Mouse (Mus musculus) layer of hippocampus, postnatal 36 days (tissue): ENCODE measurements around the gene Dxo. TPM values are rescaled to one million over a fixed set of nuclear protein-coding genes. Genes with fewer than 3 reads are reported as not detected.

Experiments
- DNase-seq, 2 experiments: peaks; one replicate each; pipeline ENCODE4 v3.0.0; 2022
- microRNA-seq, 2 experiments: library from miRNA; unstranded; fragments of <30 nt; microRNA quantifications; one replicate each; pipeline ENCODE4 v1.2.0; 2021
- total RNA-seq, 2 experiments: library from RNA; stranded (reverse); gene quantifications; 2 replicates each; pipeline ENCODE4 v1.2.3; 2021

Dxo gene
- total RNA-seq, 2 experiments from 2014 or later, result 37.1 to 43.9 TPM

- no peak for DNase-seq
Observed at GRCm38 (mm10) chr17:34881683-34882310, 45.0 kb downstream of the Dxo start, which contains the start of gene Gm20547. Gm20547 (minus strand) TSS chr17:34882042.

GRCm38 (mm10) chr17:34883332-34883731, 46.5 kb downstream of the Dxo start:
- DNase-seq, result no peak

GRCm38 (mm10) chr17:34884704-34885103, 47.9 kb downstream of the Dxo start:
- no peak for DNase-seq

- no peak for DNase-seq
Observed at GRCm38 (mm10) chr17:34885615-34886014, 48.8 kb downstream of the Dxo start.

- no peak for DNase-seq
Observed at GRCm38 (mm10) chr17:34887942-34888341, 51.1 kb downstream of the Dxo start.

Small RNAs within 50 kb of the gene (microRNA-seq; reads per million reads assigned to microRNA genes)
- gene Mir6970 (1.1 to 2.1 reads per million in 2 experiments), gene Mir6971 (5.1 to 8.0 reads per million in 2 experiments), gene Mir6972 (0 reads per million in 2 experiments)

Other genes with a start within 250 kb of the Dxo start
- gene Gpsm3, start 247.2 kb upstream of the Dxo start, total RNA-seq, result 1 to 10 TPM; 2.1 to 2.2 TPM
- 10 to 100 TPM; 63.0 to 63.9 TPM for gene Pbx2, start 245.8 kb upstream of the Dxo start, total RNA-seq
- gene Ager, start 239.2 kb upstream of the Dxo start, total RNA-seq, result under 1 TPM; 0.60 to 0.94 TPM
- gene Rnf5, start 233.3 kb upstream of the Dxo start, total RNA-seq, result 10 to 100 TPM; 79.4 to 87.3 TPM
- 100 to 1,000 TPM; 159 to 169 TPM for gene Agpat1, start 232.8 kb upstream of the Dxo start, total RNA-seq
- gene Egfl8, start 221.0 kb upstream of the Dxo start, total RNA-seq, result 1 to 10 TPM; 1.8 to 2.0 TPM
- 10 to 100 TPM; 44.4 to 50.8 TPM for gene Ppt2, start 208.5 kb upstream of the Dxo start, total RNA-seq
- gene Prrt1, start 207.5 kb upstream of the Dxo start, total RNA-seq, result 100 to 1,000 TPM; 317 to 352 TPM
- gene Fkbpl, start 192.3 kb upstream of the Dxo start, total RNA-seq, result 10 to 100 TPM; 17.9 to 18.0 TPM
- 100 to 1,000 TPM in 1 of 2 experiments, 10 to 100 TPM in 1; 89.9 to 101 TPM for gene Atf6b, start 189.9 kb upstream of the Dxo start, total RNA-seq
- gene Tnxb, start 166.5 kb upstream of the Dxo start, total RNA-seq, result 10 to 100 TPM in 1 of 2 experiments, 1 to 10 TPM in 1; 9.9 to 10.7 TPM
- gene C4b, start 93.1 kb upstream of the Dxo start, total RNA-seq, result 10 to 100 TPM; 15.7 to 22.6 TPM
- gene Cyp21a1, start 32.5 kb upstream of the Dxo start, total RNA-seq, result under 1 TPM in 1 of 2 experiments, not detected in 1; 0.32 TPM
- gene Stk19, start 74 bp upstream of the Dxo start, total RNA-seq, result 10 to 100 TPM; 54.9 to 61.0 TPM
- gene Skiv2l, start 13.2 kb downstream of the Dxo start, total RNA-seq, result 10 to 100 TPM; 69.5 to 72.4 TPM
- gene Nelfe, start 13.4 kb downstream of the Dxo start, total RNA-seq, result 10 to 100 TPM; 29.2 to 32.1 TPM
- under 1 TPM in 1 of 2 experiments, not detected in 1; 0.23 TPM for gene Cfb, start 25.5 kb downstream of the Dxo start, total RNA-seq
- gene Zbtb12, start 42.5 kb downstream of the Dxo start, total RNA-seq, result 1 to 10 TPM; 6.9 to 8.0 TPM
- gene Gm20547, start 45.0 kb downstream of the Dxo start, total RNA-seq, result not detected
- 1 to 10 TPM in 1 of 2 experiments, under 1 TPM in 1; 0.22 to 2.0 TPM for gene C2, start 61.2 kb downstream of the Dxo start, total RNA-seq
- gene Ehmt2, start 61.5 kb downstream of the Dxo start, total RNA-seq, result 100 to 1,000 TPM; 175 to 182 TPM
- gene Slc44a4, start 77.4 kb downstream of the Dxo start, total RNA-seq, result under 1 TPM in 1 of 2 experiments, not detected in 1; 0.28 TPM
- 10 to 100 TPM; 37.6 to 41.2 TPM for gene Neu1, start 94.2 kb downstream of the Dxo start, total RNA-seq
- gene Hspa1b, start 122.2 kb downstream of the Dxo start, total RNA-seq, result 10 to 100 TPM; 28.0 to 35.6 TPM
- not detected for gene Gm20481, start 132.9 kb downstream of the Dxo start, total RNA-seq
- gene Hspa1a, start 135.1 kb downstream of the Dxo start, total RNA-seq, result 10 to 100 TPM; 19.1 to 26.6 TPM
- under 1 TPM; 0.42 to 0.48 TPM for gene Hspa1l, start 135.7 kb downstream of the Dxo start, total RNA-seq
- gene Lsm2, start 144.8 kb downstream of the Dxo start, total RNA-seq, result 10 to 100 TPM; 17.3 to 19.1 TPM
- gene Vars, start 164.0 kb downstream of the Dxo start, total RNA-seq, result 10 to 100 TPM; 45.1 to 50.1 TPM
- gene Vwa7, start 179.6 kb downstream of the Dxo start, total RNA-seq, result under 1 TPM; 0.22 to 0.33 TPM
- under 1 TPM; 0.62 to 0.94 TPM for gene Sapcd1, start 191.0 kb downstream of the Dxo start, total RNA-seq
- under 1 TPM; 0.62 to 0.73 TPM for gene Msh5, start 209.7 kb downstream of the Dxo start, total RNA-seq
- gene Clic1, start 212.9 kb downstream of the Dxo start, total RNA-seq, result 10 to 100 TPM in 1 of 2 experiments, 1 to 10 TPM in 1; 6.7 to 11.5 TPM
- gene Ddah2, start 222.0 kb downstream of the Dxo start, total RNA-seq, result 10 to 100 TPM; 16.0 to 18.0 TPM
- gene Ly6g6c, start 228.4 kb downstream of the Dxo start, total RNA-seq, result not detected
- gene Mpig6b, start 229.2 kb downstream of the Dxo start, total RNA-seq, result not detected
- gene Ly6g6e, start 239.9 kb downstream of the Dxo start, total RNA-seq, result 1 to 10 TPM; 3.6 to 5.4 TPM
- 1 to 10 TPM in 1 of 2 experiments, under 1 TPM in 1; 0.99 to 2.1 TPM for gene Ly6g6d, start 241.0 kb downstream of the Dxo start, total RNA-seq
- gene Ly6g6f, start 248.6 kb downstream of the Dxo start, total RNA-seq, result not detected